Mouse (Mus musculus): ENCODE data around the gene Pik3c2b.

GRCm38 (mm10) chr1:133045011-133045860, at the start of gene Pik3c2b:
- no peak for TF ChIP-seq CHD2 (IDR thresholded peaks at IDR 0.05; ENCODE audit: low read depth, low read length)
- TF ChIP-seq MAFK (IDR thresholded peaks at IDR 0.05; ENCODE audit: insufficient read depth, low read depth, low read length) = no peak
- TF ChIP-seq ZNF384 (IDR thresholded peaks at IDR 0.05; ENCODE audit: low read depth, low read length) = no peak
